Mouse (Mus musculus) c-Kit-positive CD71-positive TER-119-positive erythroid progenitor cells, embryonic 14.5 days (primary cell): Measurements from ENCODE around the gene Tmem259.
"Not testable (repeated sequence)": the region's sequence is repeated elsewhere in the genome, so short reads cannot be mapped to it uniquely, and the experiment has no call there.

Source experiments
- DNase-seq: peaks from one replicate; pipeline ENCODE4 v3.0.0-alpha.2; 2013; ENCODE audit warnings: low spot score

Tmem259 gene

GRCm38 (mm10) chr10:79964727-79965126 lies 19.4 kb downstream of the Tmem259 start:
- no peak for DNase-seq

- DNase-seq, result no peak
These were observed 23.3 kb downstream of the Tmem259 start for GRCm38 (mm10) chr10:79960671-79961294.

DNA sequence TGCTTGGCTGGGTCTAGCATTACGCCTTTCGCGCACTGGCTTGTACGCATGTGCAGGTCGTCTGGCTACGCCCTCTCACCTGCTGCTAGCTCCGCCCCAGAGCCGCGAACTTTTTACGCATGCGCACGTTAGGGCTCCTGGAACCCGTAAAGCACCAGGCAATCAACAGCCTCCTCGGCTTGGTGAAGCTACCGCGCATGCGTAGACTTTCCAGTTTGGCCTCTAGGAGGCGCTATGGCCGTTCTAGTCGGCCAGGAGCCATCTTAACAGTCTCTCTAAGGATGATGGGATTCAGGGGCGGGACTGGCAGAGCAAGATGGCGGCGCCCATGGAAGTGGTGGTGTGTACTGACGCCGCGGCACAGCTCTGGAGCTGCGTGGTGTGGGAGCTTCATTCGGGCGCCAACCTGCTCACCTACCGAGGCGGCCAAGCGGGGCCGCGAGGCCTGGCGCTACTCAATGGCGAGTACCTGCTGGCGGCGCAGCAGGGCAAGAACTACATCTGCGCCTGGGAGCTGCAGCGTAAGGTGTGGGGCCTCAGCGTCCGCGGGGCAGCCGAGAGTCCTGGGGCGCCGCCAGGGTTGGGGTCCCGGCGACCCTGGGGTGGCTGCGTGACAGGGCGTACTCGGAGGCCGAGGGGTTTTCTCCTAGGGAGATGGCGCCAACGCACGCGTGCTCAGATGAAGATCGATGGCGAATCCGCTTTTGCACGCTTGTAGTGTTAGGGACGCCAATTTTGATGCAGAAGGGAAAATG lies 24.1 kb downstream of the Tmem259 start, which contains the start of gene Wdr18:
Gene Wdr18, plus strand, starts transcription at position 306 of the 755 bp plus-strand sequence.
- DNase-seq, result peak; percentile 100

DNA sequence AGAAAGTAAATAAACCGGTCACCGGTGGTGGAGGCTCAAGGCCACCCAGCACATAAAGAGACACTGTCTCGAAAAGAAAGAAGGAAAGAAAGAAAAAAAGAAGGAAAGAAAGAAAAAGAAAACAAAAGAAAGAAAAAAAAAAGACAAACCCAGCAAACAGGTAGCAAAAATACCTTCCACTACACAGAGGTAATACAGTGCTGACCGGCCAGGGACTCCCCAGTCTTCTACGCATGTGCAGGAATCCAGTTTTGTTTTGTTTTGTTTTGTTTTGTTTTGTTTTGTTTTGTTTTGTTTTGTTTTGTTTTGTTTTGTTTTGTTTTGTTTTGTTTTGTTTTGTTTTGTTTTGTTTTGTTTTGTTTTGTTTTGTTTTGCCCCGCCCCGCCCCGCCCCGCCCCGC lies 24.7 kb downstream of the Tmem259 start:
- DNase-seq, result not testable (repeated sequence)

DNA sequence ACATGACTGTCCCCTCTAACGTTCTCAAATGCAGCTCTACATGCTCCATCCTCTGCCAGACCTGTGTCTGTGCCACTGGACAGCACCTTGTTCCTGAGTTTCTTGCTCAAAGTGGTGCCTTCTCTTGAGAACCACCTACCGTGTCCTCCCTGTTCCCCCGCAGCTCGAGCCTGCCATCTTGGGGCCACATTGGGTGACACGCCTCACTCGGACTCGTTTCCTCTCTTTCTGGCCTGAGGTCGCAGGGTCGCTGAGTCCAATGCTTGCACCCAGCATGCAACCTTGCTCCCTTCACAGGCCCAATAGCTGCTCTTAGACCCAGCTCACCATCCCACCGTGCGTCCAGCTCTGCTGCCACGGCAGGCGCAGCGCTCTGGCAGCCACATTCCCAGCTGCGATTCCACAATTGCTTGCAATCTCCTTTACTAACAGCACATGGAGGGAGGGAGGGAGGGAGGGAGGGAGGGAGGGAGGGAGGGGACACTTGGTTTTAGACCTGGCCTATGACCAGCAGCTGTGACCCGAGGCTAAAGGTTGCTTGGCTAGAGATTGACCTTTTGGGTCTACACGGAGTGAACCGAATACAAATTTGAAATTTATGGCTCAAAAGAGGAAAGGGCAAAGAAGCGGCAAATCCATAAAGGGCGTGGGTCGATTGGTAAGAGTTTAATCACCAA lies 25.9 kb downstream of the Tmem259 start:
- peak; percentile 62 for DNase-seq

DNA sequence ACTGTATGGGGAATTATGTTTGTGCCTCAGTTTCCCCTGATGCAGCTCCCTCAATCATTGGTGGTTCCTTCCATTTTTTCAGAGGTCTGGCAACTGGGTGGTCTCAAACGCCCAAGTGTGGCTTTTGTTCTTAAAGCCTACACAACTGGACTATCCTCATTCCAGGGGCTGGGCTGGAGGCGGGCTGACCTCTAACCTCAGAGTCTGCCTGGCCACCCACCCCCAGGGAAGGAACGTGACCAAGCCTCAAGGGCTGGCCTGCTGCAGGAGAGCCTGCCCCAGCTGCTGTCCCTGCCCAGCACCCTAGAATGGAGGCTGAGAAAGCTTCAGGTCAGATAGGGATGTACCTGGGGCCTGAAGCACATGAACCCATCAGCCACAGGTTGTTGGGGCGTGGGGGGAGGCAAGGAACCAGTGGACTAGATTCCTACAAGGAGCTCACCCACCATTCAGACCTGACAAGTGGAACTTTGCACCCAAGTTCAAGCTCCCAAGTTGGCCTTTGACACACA lies 27.4 kb downstream of the Tmem259 start:
- no peak for DNase-seq

- no peak for DNase-seq
These were observed 28.4 kb downstream of the Tmem259 start for GRCm38 (mm10) chr10:79955691-79956090.

- DNase-seq, result no peak
These were observed 30.2 kb downstream of the Tmem259 start for GRCm38 (mm10) chr10:79953946-79954345.

GRCm38 (mm10) chr10:79950661-79951060 lies 33.5 kb downstream of the Tmem259 start:
- no peak for DNase-seq

- DNase-seq, result no peak
These were observed 34.3 kb downstream of the Tmem259 start for GRCm38 (mm10) chr10:79949873-79950272.

DNA sequence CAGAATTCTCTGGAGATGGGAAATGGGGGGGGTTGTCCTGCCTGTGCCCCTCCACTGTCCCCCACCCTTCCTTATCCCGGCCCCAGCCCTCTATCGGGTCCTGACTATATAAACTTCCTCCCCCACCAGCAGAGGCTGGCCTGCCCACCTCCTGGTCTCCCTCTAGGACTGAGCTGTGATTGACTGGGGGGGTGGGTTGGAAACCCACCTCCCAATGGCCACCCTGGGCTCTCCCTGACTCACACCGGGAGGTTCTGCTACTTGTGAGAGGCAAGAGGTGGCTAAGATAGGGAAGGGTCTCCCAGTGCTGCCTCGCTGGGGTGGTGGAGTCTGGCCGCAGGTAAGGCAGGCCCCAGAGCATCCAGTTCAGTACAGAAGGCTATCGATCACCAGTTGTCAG lies 36.6 kb downstream of the Tmem259 start:
- no peak for DNase-seq

DNA sequence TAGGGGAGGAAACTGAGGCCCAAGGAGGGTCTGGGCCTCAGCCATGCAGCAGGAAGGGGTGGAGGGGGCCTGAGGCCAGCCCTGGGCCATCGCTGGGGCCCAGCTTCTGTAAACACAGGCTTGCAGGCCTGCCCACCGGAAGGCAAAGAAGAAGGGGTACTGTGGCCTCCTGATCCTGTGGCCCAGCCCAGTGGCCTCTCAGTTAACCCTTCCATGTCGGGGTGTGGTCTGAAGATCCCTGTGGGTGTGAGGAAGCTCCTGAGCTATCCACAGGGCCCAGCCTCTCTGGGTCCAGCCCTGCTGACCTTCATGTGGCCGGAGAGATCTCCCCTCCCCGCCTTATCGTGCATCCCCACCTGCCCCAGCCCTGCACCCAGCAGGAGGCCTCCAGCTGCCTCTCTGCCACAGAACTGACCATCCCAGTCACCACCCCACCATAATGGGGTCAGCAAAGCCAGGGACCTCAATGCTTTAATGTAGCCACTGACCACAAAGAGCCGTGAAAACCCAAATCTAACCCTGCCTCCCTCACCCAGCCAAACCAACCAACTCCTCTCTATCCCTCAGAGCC lies 37.3 kb downstream of the Tmem259 start:
- DNase-seq, result no peak

GRCm38 (mm10) chr10:79945507-79946234 lies 38.5 kb downstream of the Tmem259 start:
- DNase-seq, result no peak

- DNase-seq, result no peak
These were observed 40.6 kb downstream of the Tmem259 start for GRCm38 (mm10) chr10:79943471-79943901.

- DNase-seq, result no peak
These were observed 41.1 kb downstream of the Tmem259 start for GRCm38 (mm10) chr10:79942988-79943387.

DNA sequence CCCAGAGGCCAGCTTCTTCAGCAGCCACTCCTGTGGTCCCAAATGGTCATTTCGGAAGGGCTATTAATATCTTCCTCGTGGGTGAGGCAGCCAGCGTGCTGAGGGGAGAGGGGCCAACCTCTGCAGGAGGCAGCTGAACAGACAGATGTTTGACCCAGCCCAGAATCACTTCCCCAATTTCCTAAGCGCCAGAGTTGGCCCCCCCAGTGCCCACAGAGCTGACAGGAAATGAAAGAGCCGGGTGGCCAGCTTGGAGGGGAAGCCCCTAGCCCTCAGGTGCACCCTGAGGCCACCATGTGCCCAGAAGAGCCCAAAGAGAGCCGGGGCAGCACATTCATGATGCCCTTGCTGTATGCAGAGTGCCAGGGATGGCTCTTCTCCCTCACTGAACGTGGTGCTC lies 43.4 kb downstream of the Tmem259 start:
- DNase-seq, result no peak

DNA sequence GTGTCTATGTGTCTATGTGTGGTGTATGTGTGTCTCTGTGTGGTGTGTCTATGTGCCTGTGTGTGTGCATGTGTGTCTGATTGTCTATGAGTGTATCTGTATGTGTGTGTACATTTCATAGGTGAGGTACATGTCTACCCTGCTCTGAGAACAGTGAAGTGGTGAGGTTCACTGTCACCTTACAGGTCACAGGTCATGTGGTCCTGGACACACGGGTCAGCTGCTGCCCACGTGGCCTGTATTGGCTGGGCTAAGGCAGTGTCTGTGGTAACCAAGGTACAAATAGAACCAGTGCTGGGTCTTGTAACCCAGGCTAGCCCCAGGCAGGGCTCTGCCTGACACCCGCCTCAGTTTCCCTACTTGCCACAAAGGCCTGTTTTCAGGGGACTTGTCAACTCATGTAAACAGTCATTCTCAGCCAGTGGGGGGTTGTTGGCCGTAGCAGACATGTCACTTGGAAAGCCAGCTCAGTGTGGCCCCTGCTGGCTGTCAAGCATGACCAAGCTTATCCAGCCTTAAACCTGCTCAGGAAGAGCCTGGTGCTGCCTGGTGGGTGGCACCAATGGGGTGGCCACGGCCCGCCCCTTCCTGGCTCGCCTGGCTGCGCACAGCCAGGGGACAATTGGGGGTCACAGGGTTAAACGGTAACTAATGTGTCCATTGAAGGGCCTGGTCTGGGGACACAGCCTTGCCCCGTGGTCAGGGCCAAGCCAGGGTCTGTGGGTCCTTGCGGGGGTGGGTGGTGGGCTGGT lies 46.2 kb downstream of the Tmem259 start:
- no peak for DNase-seq

DNA sequence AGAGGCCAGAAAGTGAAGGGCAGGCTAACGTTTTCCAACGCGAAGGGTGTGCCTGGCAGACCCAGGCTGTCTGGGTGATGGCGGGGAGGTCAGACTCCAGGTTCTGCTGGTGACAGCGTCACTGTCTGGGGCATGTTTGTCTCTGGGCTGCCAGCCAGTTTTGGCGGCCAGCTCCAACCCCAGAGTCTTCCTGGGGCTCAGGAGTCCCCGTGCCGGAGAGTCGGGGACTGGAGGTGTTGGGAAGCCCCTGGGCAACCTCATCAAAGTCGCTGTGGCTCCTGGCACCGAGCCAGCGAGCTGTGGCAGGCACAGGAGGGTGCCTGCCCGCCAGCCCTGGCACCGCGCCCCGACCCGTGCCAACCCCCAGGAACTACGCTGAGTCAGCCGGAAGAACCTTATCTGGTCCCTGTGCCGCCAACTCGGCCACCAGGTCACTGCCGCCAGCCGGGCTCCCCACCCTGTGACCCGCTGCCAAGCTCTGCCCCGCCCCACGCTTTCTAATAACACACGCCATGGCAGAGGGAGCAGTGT lies 47.2 kb downstream of the Tmem259 start:
- no peak for DNase-seq

- DNase-seq, result no peak
These were observed 47.7 kb downstream of the Tmem259 start for GRCm38 (mm10) chr10:79936284-79936910.
